Mouse (Mus musculus) Patski (cell line): ENCODE measurements around the gene Gjb4. TPM values are rescaled to one million over a fixed set of nuclear protein-coding genes. Genes with fewer than 3 reads are reported as not detected.

Source experiments
- ATAC-seq: fragments of 100-300 bp; one replicate; pipeline ENCODE4 v1.8.0; 2021
- CTCF ChIA-PET: fragments of 350-600 bp; sonication (Branson Sonifier 250); formaldehyde crosslinking; loops from one replicate; lab custom pipeline; 2022; ENCODE audit warnings: inconsistent platforms; lab: Charles Lee
- POLR2A ChIA-PET: fragments of 350-600 bp; sonication (Branson Sonifier 250); formaldehyde crosslinking; loops from one replicate; lab custom pipeline; 2022; ENCODE audit warnings: antibody characterized with exemption, inconsistent platforms; lab: Charles Lee
- DNase-seq: peaks from one replicate; pipeline ENCODE4 v3.0.0-alpha.2; 2011; ENCODE audit warnings: low read depth, low spot score
- H3K27me3 ChIP-seq: fragments of 371-371 bp; one replicate; pipeline ENCODE4 v1.5.1; 2021
- CTCF ChIP-seq: fragments of 100-300 bp; IDR thresholded peaks from one replicate; pipeline ENCODE4 v1.5.1; 2021
- in situ Hi-C: fragments of 300-500 bp; cut with MboI; formaldehyde crosslinking; loops from 3 replicates; pipeline ENCODE4 v1.11.1; 2018; ENCODE audit warnings: low pct_unique_long_range_greater_than_20kb, mixed read lengths
- polyA plus RNA-seq: library from polyadenylated mRNA; unstranded; gene quantifications from one replicate; pipeline ENCODE4 v1.2.3, GENCODE M21; 2021

The Gjb4 gene
- polyA plus RNA-seq, 1 experiment from 2014 or later: 23.5 TPM

DNA sequence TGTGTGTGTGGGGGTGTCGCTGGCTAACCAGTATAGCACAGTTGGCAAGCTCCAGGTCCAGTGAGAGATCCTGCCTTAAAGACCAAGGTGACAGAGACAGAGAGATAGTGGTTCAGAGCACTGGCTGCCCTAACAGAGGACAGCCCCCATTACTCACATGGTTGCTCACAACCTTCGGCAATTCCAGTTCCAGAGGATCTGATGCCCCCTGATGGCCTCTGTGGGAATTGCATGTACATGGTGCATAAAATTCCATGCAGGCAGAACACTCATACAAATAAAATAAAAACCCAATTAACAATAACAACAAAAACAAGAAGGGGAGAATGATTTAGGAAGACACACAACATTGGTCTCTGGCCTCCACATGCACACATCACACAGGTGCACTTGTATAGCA, 16.6 kb upstream of the Gjb4 start:
- no peak for ATAC-seq
- peak; percentile 68 for TF ChIP-seq CTCF
- H3K27me3 ChIP-seq: no peaks in the 10 kb centered on the region
- ChIA-PET POLR2A (no interaction called here), CTCF (interaction anchor here (0.6 to 1.3 kb wide), 3 partner anchors 120 to 150 kb away, joined by 3 to 6 read pairs (median 4); no protein-coding TSS in a partner anchor)
- in situ Hi-C loops: no loop called here
- DNase-seq: no peak

DNA sequence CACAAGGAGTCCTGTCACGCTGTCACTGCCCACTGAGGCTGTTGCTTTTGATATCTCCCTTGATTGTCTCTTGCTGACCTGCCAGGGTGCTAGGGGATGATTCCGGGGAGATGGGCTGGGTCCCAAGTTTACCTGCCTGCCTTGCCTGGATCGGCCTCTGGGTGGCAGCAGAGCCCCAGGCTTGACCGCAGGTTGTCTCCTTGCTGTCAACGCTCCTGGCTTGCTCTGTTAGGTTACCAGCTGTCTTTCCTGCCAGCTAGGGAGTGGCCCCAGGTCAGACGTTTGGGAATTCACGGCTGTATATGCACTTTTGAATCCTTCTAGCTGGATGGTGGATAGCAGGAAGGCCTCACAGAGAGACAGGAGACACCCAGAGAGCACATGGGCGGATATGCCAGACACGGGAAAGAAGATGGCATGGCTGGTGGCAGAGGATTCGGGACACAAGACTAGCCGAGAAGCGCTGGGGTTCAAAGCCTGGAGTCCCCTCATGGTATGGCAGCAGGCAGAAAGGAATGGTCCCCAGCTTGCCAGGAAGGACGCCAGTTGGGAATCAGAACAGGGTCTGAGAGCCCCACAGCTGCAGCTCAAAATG, 14.6 kb upstream of the Gjb4 start:
- in situ Hi-C loops: loop anchor here (10.0 kb wide), 2 partner anchors 114 to 1176 kb away; no protein-coding TSS in a partner anchor
- no peaks in the 10 kb centered on the region for H3K27me3 ChIP-seq
- ChIA-PET POLR2A (no interaction called here), CTCF (interaction anchor here (1.0 to 1.7 kb wide), 4 partner anchors 15 to 120 kb away, joined by 3 to 4 read pairs (median 4); partner anchors contain the start of gene Gjb4)
- TF ChIP-seq CTCF: peak; percentile 90
- no peak for DNase-seq
- ATAC-seq: peak; percentile 56

DNA sequence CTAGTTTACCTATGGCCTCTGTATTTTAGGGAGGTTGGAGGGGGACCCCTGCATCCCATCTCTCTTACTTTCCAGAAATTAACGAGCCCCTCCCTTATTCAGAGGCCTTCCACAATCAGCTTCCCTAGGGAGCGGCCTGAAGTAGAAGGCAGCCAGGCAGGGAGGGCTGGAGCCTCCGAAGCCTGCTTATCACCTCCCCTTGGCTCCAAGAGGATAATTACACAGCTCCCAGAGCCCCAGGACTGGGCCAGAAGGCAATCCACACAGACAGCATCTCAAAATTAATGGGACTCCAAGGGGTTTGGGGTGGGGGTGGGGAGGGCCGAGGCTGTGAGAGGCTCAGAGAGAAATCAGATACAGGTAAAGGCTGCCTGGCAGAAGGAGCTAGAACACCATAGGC, 12.0 kb upstream of the Gjb4 start:
- no peak for ATAC-seq
- in situ Hi-C loops: loop anchor here (10.0 kb wide), 2 partner anchors 111 to 1179 kb away; no protein-coding TSS in a partner anchor

DNA sequence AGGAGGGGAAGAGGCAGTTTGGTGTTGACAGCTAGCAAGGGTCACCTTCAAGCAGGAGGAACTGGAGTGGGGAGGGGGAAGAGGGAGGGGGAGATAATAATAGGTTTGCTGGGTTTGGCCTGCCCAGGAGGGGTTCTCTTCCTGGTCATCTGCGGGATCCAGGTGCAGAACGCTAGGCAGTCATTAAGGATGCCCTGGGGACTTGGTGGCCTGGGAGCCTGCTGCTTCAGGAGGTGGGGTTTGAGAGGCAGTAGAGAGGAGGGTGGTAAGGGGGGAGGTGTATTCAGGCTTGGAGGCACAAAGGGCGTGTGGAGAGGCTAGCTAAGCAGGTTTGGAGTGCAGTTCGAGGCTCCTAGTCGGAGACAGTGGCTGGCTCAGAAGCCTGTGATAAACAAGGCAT, 11.6 kb upstream of the Gjb4 start:
- DNase-seq: no peak

More for the DNA sequence above, 12.0 kb upstream of the Gjb4 start:
- no peaks in the 10 kb centered on the region for H3K27me3 ChIP-seq
- ChIA-PET POLR2A (interaction anchor here (1.1 kb wide), 1 partner anchor 11 kb away, joined by 4 read pairs; the partner anchor contains the start of gene Gjb4), CTCF (no interaction called here)
- DNase-seq: no peak
- TF ChIP-seq CTCF: no peak

DNA sequence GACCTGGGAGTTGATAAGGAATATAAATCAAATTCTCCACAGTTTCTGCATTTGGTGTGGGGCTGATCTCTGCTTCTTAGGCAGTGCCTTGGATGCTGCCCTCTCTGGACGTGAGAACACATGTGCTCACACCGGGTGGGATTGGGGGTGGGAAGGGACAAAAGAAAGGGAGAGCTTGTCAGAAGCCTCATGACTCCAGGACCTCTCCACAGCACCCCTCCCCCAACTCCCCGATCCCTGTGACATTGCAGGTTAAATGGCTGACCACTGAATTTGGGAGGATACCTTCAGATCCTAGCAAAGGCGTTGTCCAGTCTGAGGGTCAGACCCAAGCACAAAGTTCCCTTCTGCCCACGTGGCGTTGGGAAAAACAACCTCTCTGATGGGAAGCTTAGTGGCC, 10.6 kb upstream of the Gjb4 start:
- POLR2A ChIA-PET: no interaction called here
- CTCF ChIA-PET: interaction anchor here (1.7 kb wide), 1 partner anchor 10 kb away, joined by 7 read pairs; no protein-coding TSS in a partner anchor

More for the DNA sequence above, 11.6 kb upstream of the Gjb4 start:
- POLR2A ChIA-PET: no interaction called here
- no peaks in the 10 kb centered on the region for H3K27me3 ChIP-seq
- CTCF ChIA-PET: no interaction called here
- no peak for ATAC-seq
- in situ Hi-C loops: loop anchor here (10.0 kb wide), 2 partner anchors 111 to 1179 kb away; no protein-coding TSS in a partner anchor
- TF ChIP-seq CTCF: no peak

DNA sequence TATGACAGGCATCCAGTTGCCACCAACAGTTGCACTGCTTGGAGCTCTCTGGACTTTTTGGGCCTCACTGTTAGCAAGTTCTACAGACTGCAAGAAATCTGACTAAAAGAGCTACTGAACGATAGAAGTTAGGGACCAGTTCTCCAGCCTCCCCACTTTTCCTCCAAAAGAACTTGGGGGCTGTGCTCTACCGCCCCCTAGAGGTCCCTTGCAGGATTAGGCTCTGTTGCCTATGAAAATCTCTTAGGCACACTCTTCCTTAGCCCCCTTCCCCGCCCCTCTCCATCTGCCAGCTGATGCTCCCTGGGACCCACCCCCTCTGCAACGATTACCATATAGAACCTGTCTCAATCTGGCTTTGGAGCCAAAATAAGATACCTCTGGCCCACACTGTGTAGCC, 9.4 kb upstream of the Gjb4 start:
- no peaks in the 10 kb centered on the region for H3K27me3 ChIP-seq
- no peak for TF ChIP-seq CTCF
- ATAC-seq (no peak), DNase-seq (no peak)
- ChIA-PET POLR2A (no interaction called here), CTCF (interaction anchor here (0.8 to 1.7 kb wide), 3 partner anchors 9 to 32 kb away, joined by 3 to 7 read pairs (median 3); no protein-coding TSS in a partner anchor)
- in situ Hi-C loops: loop anchor here (10.0 kb wide), 2 partner anchors 109 to 1181 kb away; no protein-coding TSS in a partner anchor

More for the DNA sequence above, 10.6 kb upstream of the Gjb4 start:
- no peaks in the 10 kb centered on the region for H3K27me3 ChIP-seq
- TF ChIP-seq CTCF: no peak
- in situ Hi-C loops: loop anchor here (10.0 kb wide), 2 partner anchors 110 to 1180 kb away; no protein-coding TSS in a partner anchor
- no peak for ATAC-seq
- no peak for DNase-seq

DNA sequence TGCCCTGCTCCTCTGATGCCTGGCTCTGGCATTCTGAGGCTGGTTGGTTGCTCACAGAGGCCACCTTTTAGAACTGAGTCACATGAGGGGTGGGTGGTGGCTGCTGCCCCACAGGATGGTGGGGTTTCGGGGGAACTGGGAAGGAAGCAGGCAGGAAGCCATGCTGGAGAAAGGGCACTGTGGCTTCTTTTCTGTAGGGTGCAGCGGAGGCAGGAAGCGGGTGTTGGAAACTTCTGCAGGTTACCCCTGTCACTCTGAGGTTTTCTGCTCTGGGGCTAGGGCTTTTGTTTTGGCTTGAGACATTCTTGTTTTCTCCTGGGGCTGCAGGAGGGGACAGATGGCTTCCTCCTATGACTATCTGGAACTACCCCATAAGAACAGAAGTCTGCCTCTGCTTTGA, 8.6 kb upstream of the Gjb4 start:
- POLR2A ChIA-PET: no interaction called here
- CTCF ChIA-PET: interaction anchor here (0.8 to 1.7 kb wide), 3 partner anchors 8 to 31 kb away, joined by 3 to 7 read pairs (median 3); no protein-coding TSS in a partner anchor
- ATAC-seq (no peak), DNase-seq (no peak)
- in situ Hi-C loops: loop anchor here (10.0 kb wide), 2 partner anchors 108 to 1182 kb away; no protein-coding TSS in a partner anchor
- no peak for TF ChIP-seq CTCF
- no peaks in the 10 kb centered on the region for H3K27me3 ChIP-seq

DNA sequence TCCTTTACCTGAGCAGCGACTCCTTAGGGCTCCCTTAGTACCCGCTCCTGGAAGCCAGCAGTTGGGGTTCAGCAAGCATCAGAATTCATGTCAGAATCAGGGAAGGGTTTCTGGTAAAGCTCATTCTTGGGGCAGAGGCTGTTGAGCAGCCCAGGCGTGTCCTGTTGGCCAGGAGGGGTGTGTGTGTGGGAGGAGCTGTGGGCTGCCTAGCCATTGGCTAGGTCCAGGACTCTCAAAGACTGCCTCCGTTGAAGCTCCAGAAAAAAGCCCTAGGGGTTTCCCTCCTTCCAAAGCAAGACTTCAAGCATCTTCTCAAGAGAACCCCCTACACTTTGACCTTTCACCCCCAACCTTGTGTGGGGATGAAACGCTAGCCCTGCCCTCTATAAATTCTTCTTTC, 4.1 kb upstream of the Gjb4 start, which contains the start of gene Gjb5:
Gjb5 (minus strand) TSS at position 164 of the 400 bp plus-strand sequence.
- CTCF ChIA-PET: no interaction called here
- in situ Hi-C loops: no loop called here
- no peaks in the 10 kb centered on the region for H3K27me3 ChIP-seq
- ATAC-seq (no peak), DNase-seq (no peak)
- POLR2A ChIA-PET: no interaction called here
- TF ChIP-seq CTCF: no peak

DNA sequence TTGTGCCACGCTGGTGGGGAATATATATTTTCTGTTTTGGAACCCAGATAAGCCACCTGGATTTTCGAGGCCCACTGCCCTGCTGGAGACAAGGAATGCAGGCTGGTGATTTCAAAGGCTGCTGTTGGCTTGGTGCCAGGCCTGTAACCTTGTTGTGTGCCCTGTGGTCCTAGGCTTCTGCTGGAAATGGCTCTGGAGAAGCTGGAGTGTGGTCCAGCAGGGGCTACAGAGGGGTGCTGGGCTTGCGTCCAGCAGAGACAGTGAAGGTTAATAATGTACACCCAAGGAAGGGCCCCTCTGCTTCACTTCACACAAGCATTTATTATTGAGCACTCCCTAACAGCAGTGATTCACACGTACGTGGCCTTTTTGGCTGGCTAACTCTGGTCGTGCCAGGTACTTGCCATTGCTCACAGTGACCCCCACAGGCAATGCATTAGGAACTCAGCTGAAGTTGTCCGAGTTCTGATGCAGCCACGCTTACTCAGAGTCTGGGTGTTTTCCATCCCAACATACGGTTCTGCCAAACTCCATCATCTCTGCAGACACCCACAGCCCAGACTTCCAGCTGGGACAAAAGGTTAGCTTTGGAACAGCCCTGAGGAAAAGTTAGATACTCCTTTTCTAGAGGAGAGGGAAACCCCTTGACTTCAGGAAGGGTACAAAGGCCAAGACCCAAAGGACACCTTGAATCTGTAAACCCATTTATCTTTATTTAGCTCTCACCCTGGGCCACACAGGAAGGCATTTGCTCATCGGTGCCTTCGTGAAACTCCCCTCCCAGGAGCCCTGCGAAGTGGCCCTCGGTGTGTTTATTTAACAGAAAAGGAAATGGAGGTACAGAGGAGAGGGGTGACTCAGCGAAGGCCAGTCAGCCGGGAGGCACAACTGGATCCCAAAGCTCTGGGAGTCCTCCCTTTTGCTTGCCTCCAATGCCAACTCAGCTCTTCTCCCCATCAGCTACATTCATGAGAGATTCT, 915 bp upstream of the Gjb4 start:
- POLR2A ChIA-PET: interaction anchor here (1.2 kb wide), 1 partner anchor 12 kb away, joined by 4 read pairs; no protein-coding TSS in a partner anchor
- peak; percentile 96 for DNase-seq
- no peaks in the 10 kb centered on the region for H3K27me3 ChIP-seq
- CTCF ChIA-PET: interaction anchor here (0.8 to 1.6 kb wide), 4 partner anchors 9 to 105 kb away, joined by 3 to 7 read pairs (median 3); no protein-coding TSS in a partner anchor
- in situ Hi-C loops: no loop called here
- TF ChIP-seq CTCF: no peak
- peak; percentile 58 for ATAC-seq

DNA sequence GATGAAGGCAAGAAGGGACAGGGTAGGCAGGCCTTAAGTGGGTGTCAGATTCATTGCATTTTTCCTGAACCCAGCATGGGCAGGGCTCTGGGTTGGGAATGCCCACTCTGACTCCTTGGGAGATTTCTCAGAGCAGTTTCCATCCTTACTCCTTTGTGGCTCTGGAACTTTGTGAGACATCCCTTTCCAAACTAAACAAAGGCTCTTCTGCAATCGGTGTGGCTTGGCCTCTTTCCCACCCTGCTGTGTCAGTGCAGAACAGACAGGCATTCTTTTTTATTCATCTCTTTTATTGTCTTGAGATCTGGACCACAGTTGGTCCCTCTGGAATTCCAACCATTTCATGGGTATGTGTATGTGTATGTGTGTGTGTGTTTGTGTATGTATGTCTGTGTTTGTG, 1.3 kb downstream of the Gjb4 start:
- TF ChIP-seq CTCF: no peak
- DNase-seq (peak; percentile 92), ATAC-seq (peak; percentile 19)
- ChIA-PET POLR2A (no interaction called here), CTCF (no interaction called here)
- in situ Hi-C loops: no loop called here
- no peaks in the 10 kb centered on the region for H3K27me3 ChIP-seq
